Mouse (Mus musculus) hematopoietic stem cell, adult 5-6 weeks (primary cell): ENCODE data around the gene Pde1b. TPM values are rescaled to one million over a fixed set of nuclear protein-coding genes. Genes with fewer than 3 reads are reported as not detected.
A peak's percentile ranks its signal among the peaks of the same experiment; 100 is the strongest.

Experiments used
- ATAC-seq, 2 experiments: fragments of 125-278 bp in 1 of 2; replicated peaks in 1 of 2; 2 replicates each; pipeline ENCODE4 v1.8.0; 2016 to 2017; ENCODE audit warnings: inconsistent platforms in 2 of 2, mild to moderate bottlenecking in 2 of 2, moderate number of reproducible peaks in 2 of 2, low read depth in 1 of 2, moderate TSS enrichment in 1 of 2; ENCODE audit not compliant: low FRiP score in 2 of 2, poor library complexity in 2 of 2, severe bottlenecking in 2 of 2, insufficient read depth in 1 of 2, low TSS enrichment in 1 of 2
- total RNA-seq: library from RNA; stranded (forward); fragments of 172-1452, 232-1000 nt; gene quantifications from 2 replicates; pipeline ENCODE4 v1.2.3, GENCODE M21; 2017

Gene Pde1b
- 5.8 and 7.5 TPM in 2 replicates for total RNA-seq

- peak; percentile 67 to 75 for ATAC-seq
These were observed at the start of gene Pde1b for GRCm38 (mm10) chr15:103502435-103503250. Pde1b (plus strand) TSS chr15:103503034.

GRCm38 (mm10) chr15:103453551-103454218 lies 49.1 kb upstream of the Pde1b start, which contains the start of gene Nckap1l:
Nckap1l (plus strand) TSS chr15:103453794.
- ATAC-seq, result peak; percentile 100

DNA sequence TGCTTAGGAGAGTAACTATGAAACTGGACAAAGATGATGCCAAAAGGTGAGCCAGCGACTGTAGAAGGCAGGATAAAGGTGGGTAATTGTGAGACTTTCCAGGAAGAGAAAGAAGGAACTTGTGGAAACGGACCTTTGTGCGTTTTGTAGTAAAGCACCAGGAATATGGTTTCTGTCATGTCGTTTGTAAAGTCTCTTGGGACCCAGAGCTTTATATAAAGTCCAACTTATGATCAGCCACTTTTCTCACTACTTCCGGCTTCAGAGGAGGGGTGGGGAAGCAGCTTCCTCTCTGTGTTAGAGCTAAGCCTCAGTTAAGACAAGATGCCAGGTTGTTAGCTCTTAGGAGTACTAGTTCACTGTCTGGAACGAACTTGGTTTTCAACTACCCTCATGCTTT lies 48.4 kb upstream of the Pde1b start:
- ATAC-seq, result no peak

DNA sequence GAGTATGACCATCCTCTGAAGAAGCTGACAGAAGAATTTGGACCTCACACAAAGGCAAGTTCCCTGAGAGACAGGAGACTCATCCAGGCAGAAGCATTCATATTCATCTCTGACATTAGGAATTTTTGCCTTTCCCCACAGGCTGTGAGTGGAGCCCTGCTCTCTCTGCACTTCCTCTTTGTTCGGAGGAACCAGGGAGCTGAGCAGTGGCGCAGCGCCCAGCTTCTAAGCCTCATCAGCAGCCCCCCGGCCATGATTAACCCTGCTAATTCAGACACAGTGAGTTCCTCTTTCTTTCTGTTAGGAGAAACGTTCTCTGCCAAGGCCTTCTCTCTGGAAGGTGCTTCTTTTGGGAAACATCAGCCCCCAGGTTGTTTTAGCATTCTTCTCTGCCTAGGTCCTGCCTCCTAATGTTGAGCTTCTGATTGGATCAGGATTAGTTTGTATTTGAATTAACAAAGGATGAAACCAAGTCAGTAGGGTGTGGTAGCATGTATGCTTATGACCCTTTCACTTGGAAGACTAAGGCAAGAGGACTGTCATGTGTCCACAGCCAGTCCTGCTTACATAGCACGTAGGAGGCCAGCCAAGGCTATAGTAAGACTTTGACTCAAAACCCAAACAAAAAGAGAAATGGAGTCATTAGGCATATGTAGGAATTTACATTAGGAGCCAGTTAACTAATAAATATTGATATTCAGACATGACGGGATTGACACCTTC lies 40.1 kb upstream of the Pde1b start:
- peak; percentile 92 to 95 for ATAC-seq

- ATAC-seq, result no peak
These were observed 31.2 kb upstream of the Pde1b start for GRCm38 (mm10) chr15:103471488-103472194.

DNA sequence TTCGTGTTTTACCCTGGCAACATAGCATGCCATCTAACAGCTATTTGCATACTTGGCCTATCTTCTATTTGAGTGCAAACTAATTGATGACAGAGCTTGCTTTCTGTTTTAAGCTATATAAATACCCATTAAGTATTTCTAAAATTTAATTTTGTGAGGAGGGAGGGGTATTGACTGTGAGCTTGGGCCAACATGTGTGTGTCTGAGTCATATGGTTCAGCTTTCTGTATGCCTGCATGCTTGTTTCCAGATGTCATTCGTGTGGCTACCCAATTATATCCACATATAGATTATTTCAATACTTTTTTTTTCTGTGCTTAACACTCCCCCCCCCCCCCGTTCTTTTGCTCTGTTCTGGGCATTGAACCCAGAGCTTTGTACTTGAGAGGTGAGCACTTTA lies 30.6 kb upstream of the Pde1b start:
- no peak for ATAC-seq

- ATAC-seq, result no peak
These were observed 29.7 kb upstream of the Pde1b start for GRCm38 (mm10) chr15:103473182-103473581.

GRCm38 (mm10) chr15:103473769-103474168 lies 29.1 kb upstream of the Pde1b start:
- no peak for ATAC-seq

DNA sequence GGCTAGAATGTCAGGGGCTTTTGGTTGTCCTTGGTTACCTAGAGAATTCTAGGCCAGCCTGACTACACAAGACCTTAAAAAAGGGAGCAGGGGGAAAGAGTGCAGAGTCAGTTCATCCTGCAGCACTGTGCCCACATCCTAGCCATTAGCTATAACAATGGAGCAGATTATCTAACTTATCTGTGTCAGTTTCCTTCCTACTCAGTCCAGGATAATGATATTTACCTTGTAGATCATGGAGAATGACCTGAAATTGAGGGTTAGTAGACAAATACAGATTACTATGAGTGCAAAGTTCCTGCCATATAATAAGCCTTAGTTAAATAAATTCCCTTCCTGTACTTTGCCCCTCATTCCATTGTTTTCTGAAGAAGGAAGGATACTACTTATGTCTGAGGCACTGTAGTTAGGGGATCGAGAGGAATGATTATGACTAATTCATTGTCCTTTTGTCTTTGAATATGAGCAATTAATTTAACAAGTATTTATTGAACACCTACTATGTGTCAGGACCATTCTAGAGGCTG lies 23.7 kb upstream of the Pde1b start:
- ATAC-seq, result no peak

- no peak for ATAC-seq
These were observed 22.7 kb upstream of the Pde1b start for GRCm38 (mm10) chr15:103480129-103480528.

DNA sequence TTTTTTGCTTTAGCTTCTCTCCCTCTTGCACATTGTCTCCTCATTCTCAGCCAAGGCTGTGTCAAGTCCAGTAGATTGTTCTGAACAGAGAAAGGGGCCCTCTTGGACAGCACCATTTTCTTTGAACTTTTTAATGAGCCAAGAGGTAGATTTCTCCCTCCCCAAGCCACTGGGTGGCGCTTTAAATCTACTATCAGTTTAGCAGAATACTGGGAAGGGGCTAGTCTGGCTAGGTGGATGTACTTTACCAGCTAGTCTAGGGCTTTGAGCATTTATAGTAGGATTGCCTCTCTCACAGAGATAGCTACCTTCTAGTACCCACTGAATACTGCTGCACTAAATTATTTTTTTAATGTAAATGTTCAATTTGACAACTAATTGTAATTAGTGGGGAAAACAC lies 20.3 kb upstream of the Pde1b start:
- ATAC-seq, result no peak

DNA sequence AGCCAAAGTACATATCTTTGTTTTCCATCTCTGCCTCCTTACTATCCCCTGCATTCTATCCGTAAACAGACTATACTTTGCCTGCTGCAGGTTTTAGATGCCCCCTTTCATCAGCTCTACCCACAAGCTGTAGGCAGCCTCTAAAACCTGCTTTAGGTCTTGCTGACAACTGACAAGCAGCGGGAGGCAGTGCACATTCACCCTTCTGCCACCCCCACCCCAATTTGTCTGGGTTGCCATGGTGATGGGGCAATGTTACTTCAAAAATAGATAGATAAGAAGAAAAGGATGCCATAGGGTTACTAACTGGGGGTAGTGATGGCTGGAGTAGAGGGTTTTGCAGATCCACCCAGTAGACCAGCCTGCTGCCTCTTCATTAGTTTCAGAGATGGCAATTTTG lies 18.3 kb upstream of the Pde1b start:
- no peak for ATAC-seq

GRCm38 (mm10) chr15:103485106-103485505 lies 17.7 kb upstream of the Pde1b start:
- ATAC-seq, result no peak

DNA sequence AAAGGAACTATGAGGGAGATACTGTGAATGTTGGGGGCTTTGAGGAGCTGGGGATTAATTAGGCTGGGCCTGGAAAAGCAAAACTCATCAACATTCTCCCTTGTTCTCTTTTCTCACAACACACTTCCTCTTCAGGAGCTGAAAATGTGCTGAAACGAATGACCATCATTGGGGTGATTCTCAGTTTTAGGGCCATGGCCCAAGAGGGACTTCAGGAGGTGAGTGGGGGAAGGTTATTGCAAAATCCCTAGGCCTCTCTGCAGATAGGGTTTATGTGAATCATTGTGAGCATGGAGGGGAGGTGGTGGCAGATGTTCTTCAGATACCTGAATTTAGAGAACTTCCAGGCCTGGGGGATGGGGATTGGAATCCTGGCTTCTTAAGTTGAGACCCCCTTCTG lies 16.2 kb upstream of the Pde1b start:
- ATAC-seq, result no peak

DNA sequence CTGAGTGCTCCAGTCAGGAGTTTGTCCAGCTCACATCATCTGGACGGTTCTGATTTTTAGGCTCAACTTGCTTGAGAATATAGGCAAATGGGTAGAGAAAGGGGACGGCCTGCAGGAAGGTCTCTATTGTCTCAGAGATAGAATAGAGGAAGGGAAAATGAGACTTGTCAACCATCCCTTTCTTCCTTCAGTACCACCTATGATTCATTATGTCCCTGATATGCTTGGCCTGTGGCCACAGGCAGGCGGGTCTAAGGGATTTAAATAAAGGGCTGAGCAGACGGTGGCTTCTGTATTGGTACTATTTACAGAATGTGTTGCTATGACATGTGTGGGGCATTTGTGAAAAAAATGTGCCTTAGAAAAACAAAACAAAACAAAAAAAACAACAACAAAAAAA lies 14.5 kb upstream of the Pde1b start:
- no peak for ATAC-seq

- ATAC-seq, result no peak
These were observed 6.4 kb upstream of the Pde1b start for GRCm38 (mm10) chr15:103496204-103497140.
